Mouse (Mus musculus) heart, postnatal 10 days (tissue): ENCODE measurements around the gene Idh2. TPM values are rescaled to one million over a fixed set of nuclear protein-coding genes. Genes with fewer than 3 reads are reported as not detected.
A peak's percentile ranks its signal among the peaks of the same experiment; 100 is the strongest.
"Not testable (repeated sequence)": the region's sequence is repeated elsewhere in the genome, so short reads cannot be mapped to it uniquely, and the experiment has no call there.

Experiments used
- DNase-seq, 2 experiments: peaks; one replicate each; pipeline ENCODE4 v3.0.0; 2021
- intact Hi-C: fragments of 180-260 bp; cut with DNase I; formaldehyde crosslinking; loops from one replicate; pipeline ENCODE4 v1.15.1; 2025
- total RNA-seq, 2 experiments: library from RNA; stranded (reverse); gene quantifications; 2 replicates each; pipeline ENCODE4 v1.2.3; 2021

Idh2 gene
- total RNA-seq: 1,000 to 10,000 TPM; 1,610 to 1,731 TPM

GRCm38 (mm10) chr7:80115224-80115590 lies at the start of gene Idh2:
Gene Idh2, minus strand, starts transcription at chr7:80115392.
- DNase-seq: peak; percentile 96 to 97
- intact Hi-C loops: loop anchor here (10.0 kb wide), 1 partner anchor 180 kb away; the partner anchor contains the start of gene Arpin

GRCm38 (mm10) chr7:80160945-80161306 lies 45.7 kb upstream of the Idh2 start:
- intact Hi-C loops: no loop called here
- DNase-seq: peak; percentile 85 to 87

GRCm38 (mm10) chr7:80160293-80160944 lies 45.2 kb upstream of the Idh2 start:
- intact Hi-C loops: no loop called here
- DNase-seq: peak in 1 of 2 experiments; percentile 38

- intact Hi-C loops: loop anchor here (5.0 kb wide), 1 partner anchor 59 kb away; no protein-coding TSS in a partner anchor
- no peak for DNase-seq
Observed at GRCm38 (mm10) chr7:80158496-80159268, 43.5 kb upstream of the Idh2 start.

- peak; percentile 67 to 71 for DNase-seq
- intact Hi-C loops: loop anchor here (2.0 to 5.0 kb wide), 2 partner anchors 30 to 61 kb away; partner anchors contain the start of gene Sema4b
Observed at GRCm38 (mm10) chr7:80156711-80157227, 41.6 kb upstream of the Idh2 start.

- intact Hi-C loops: loop anchor here (5.0 kb wide), 1 partner anchor 63 kb away; no protein-coding TSS in a partner anchor
- no peak for DNase-seq
Observed at GRCm38 (mm10) chr7:80154689-80155088, 39.5 kb upstream of the Idh2 start.

GRCm38 (mm10) chr7:80152756-80153155 lies 37.6 kb upstream of the Idh2 start:
- intact Hi-C loops: no loop called here

GRCm38 (mm10) chr7:80152152-80152551 lies 37.0 kb upstream of the Idh2 start:
- DNase-seq: no peak
- intact Hi-C loops: no loop called here

More at GRCm38 (mm10) chr7:80152756-80153155, 37.6 kb upstream of the Idh2 start:
- DNase-seq: no peak

- DNase-seq: no peak
- intact Hi-C loops: no loop called here
Observed at GRCm38 (mm10) chr7:80149356-80149755, 34.2 kb upstream of the Idh2 start.

- intact Hi-C loops: no loop called here
- no peak for DNase-seq
Observed at GRCm38 (mm10) chr7:80146077-80146476, 30.9 kb upstream of the Idh2 start.

- no peak for DNase-seq
- intact Hi-C loops: no loop called here
Observed at GRCm38 (mm10) chr7:80144695-80145094, 29.5 kb upstream of the Idh2 start.

- intact Hi-C loops: no loop called here
- DNase-seq: no peak
Observed at GRCm38 (mm10) chr7:80143331-80144273, 28.4 kb upstream of the Idh2 start.

GRCm38 (mm10) chr7:80140815-80141214 lies 25.6 kb upstream of the Idh2 start:
- DNase-seq: peak; percentile 76 to 85
- intact Hi-C loops: loop anchor here (1.0 to 2.0 kb wide), 3 partner anchors 74 to 230 kb away; partner anchors contain the start of gene Man2a2

- intact Hi-C loops: no loop called here
- DNase-seq: no peak
Observed at GRCm38 (mm10) chr7:80138375-80138774, 23.2 kb upstream of the Idh2 start.

- no peak for DNase-seq
- intact Hi-C loops: no loop called here
Observed at GRCm38 (mm10) chr7:80135173-80135532, 20.0 kb upstream of the Idh2 start.

- intact Hi-C loops: no loop called here
- DNase-seq: peak; percentile 91
Observed at GRCm38 (mm10) chr7:80134454-80135172, 19.4 kb upstream of the Idh2 start.

- peak in 1 of 2 experiments; percentile 69 for DNase-seq
Observed at GRCm38 (mm10) chr7:80132541-80132940, 17.3 kb upstream of the Idh2 start.

GRCm38 (mm10) chr7:80131315-80131714 lies 16.1 kb upstream of the Idh2 start:
- intact Hi-C loops, DNase-seq: not testable (repeated sequence)

More at GRCm38 (mm10) chr7:80132541-80132940, 17.3 kb upstream of the Idh2 start:
- intact Hi-C loops: loop anchor here (2.0 kb wide), 1 partner anchor 14 kb away; no protein-coding TSS in a partner anchor

- intact Hi-C loops: no loop called here
Observed at GRCm38 (mm10) chr7:80130344-80131055, 15.3 kb upstream of the Idh2 start.

More at GRCm38 (mm10) chr7:80130344-80131055, 15.3 kb upstream of the Idh2 start:
- peak; percentile 75 to 85 for DNase-seq
